Mouse (Mus musculus) liver, embryonic 12.5 days (tissue): ENCODE measurements around the gene Agtr1b. TPM values are rescaled to one million over a fixed set of nuclear protein-coding genes. Genes with fewer than 3 reads are reported as not detected.

ENCODE experiments used
- ATAC-seq: fragments of 200-750 bp; cut with Nextera tagmentation; 2 replicates; pipeline ENCODE4 v1.8.0; 2017; ENCODE audit warnings: moderate number of reproducible peaks, mild to moderate bottlenecking, moderate library complexity
- H3K27ac ChIP-seq: fragments of 300-500 bp; sonication (generic); 2 replicates; pipeline ENCODE4 v1.5.1; 2016; ENCODE audit warnings: mild to moderate bottlenecking
- H3K27me3 ChIP-seq: fragments of 300-500 bp; sonication (generic); replicated peaks from 2 replicates; pipeline ENCODE4 v1.6.1; 2016; ENCODE audit warnings: mild to moderate bottlenecking, moderate library complexity
- H3K36me3 ChIP-seq: fragments of 300-500 bp; sonication (generic); 2 replicates; pipeline ENCODE4 v1.6.1; 2016; ENCODE audit warnings: mild to moderate bottlenecking, moderate library complexity
- H3K4me1 ChIP-seq: fragments of 300-500 bp; sonication (generic); 2 replicates; pipeline ENCODE4 v1.6.1; 2016
- H3K4me2 ChIP-seq: fragments of 300-500 bp; sonication (generic); 2 replicates; pipeline ENCODE4 v1.6.1; 2016; ENCODE audit warnings: mild to moderate bottlenecking, moderate library complexity
- H3K4me3 ChIP-seq: fragments of 300-500 bp; sonication (generic); 2 replicates; pipeline ENCODE4 v1.5.1; 2016; ENCODE audit warnings: mild to moderate bottlenecking, moderate library complexity
- H3K9ac ChIP-seq: fragments of 300-500 bp; sonication (generic); 2 replicates; pipeline ENCODE4 v1.6.1; 2016; ENCODE audit warnings: mild to moderate bottlenecking, moderate library complexity
- H3K9me3 ChIP-seq: fragments of 300-500 bp; sonication (generic); replicated peaks from 2 replicates; pipeline ENCODE4 v1.6.1; 2016; ENCODE audit warnings: mild to moderate bottlenecking, moderate library complexity
- WGBS: fragments of 180-500 bp; shearing (Covaris S2); methylation state at CpG from one replicate; pipeline ENCODE4 v1.1.7; 2016; ENCODE audit not compliant: insufficient replicate concordance; 5-methylcytosine and 5-hydroxymethylcytosine counted together
- polyA plus RNA-seq: library from polyadenylated mRNA; unstranded; fragments of >200 nt; fragmentation: Nextera tagmentation; extraction: Ambion mirVana; gene quantifications from 2 replicates; pipeline ENCODE4 v1.2.1, GENCODE M21; 2016

The Agtr1b gene
- polyA plus RNA-seq, 1 experiment from 2014 or later, result not detected

GRCm38 (mm10) chr3:20288761-20289160 lies 78.2 kb downstream of the Agtr1b start:
- ATAC-seq, result no peak
- H3K36me3 ChIP-seq, result no peaks in the 10 kb centered on the region
- H3K4me1 ChIP-seq, result no peaks in the 10 kb centered on the region
- no peak overlapping the region for H3K9ac ChIP-seq
- H3K4me3 ChIP-seq, result no peak overlapping the region
- 78% methylated on average over 2 of the region's 2 CpGs for WGBS
- no peaks in the 10 kb centered on the region for H3K27me3 ChIP-seq
- H3K9me3 ChIP-seq, result no peaks in the 10 kb centered on the region
- H3K4me2 ChIP-seq, result no peak overlapping the region
- H3K27ac ChIP-seq, result no peak overlapping the region

- Histone ChIP-seq H3K27me3 (no peaks in the 10 kb centered on the region), H3K4me1 (no peaks in the 10 kb centered on the region), H3K36me3 (no peaks in the 10 kb centered on the region), H3K4me2 (no peak overlapping the region), H3K4me3 (no peak overlapping the region), H3K9me3 (no peaks in the 10 kb centered on the region), H3K9ac (no peak overlapping the region), H3K27ac (no peak overlapping the region)
- no peak for ATAC-seq
- 30% methylated on average over 1 of the region's 1 CpGs for WGBS
Observed at GRCm38 (mm10) chr3:20281796-20282195, 85.2 kb downstream of the Agtr1b start.

- no peaks in the 10 kb centered on the region for H3K9me3 ChIP-seq
- ATAC-seq, result no peak
- no peaks in the 10 kb centered on the region for H3K36me3 ChIP-seq
- H3K9ac ChIP-seq, result no peak within 1 kb of the TSS
- no peak within 1 kb of the TSS for H3K27ac ChIP-seq
- no peak within 1 kb of the TSS for H3K4me3 ChIP-seq
- WGBS, result 76% methylated on average over 3 of the region's 3 CpGs
- H3K4me2 ChIP-seq, result no peak within 1 kb of the TSS
- H3K27me3 ChIP-seq, result no peaks in the 10 kb centered on the region
- no peaks in the 10 kb centered on the region for H3K4me1 ChIP-seq
Observed at GRCm38 (mm10) chr3:20275633-20276032, 91.3 kb downstream of the Agtr1b start, which contains the start of gene Cpb1. Gene Cpb1 (minus strand): TSS chr3:20275733.

Other genes starting within 250 kb of the Agtr1b start
- 26.6 and 27.4 TPM in 2 replicates for gene Gyg, start 211.9 kb downstream of the Agtr1b start, polyA plus RNA-seq
- gene Cpa3, start 125.0 kb downstream of the Agtr1b start, polyA plus RNA-seq, result 3.6 and 4.2 TPM in 2 replicates
- gene Cpb1, start 91.4 kb downstream of the Agtr1b start, polyA plus RNA-seq, result 0.06 TPM in 1 of 2 replicates, not detected in the other